Mouse (Mus musculus) heart, postnatal 0 days (tissue): ENCODE data around the gene Col12a1. TPM values are rescaled to one million over a fixed set of nuclear protein-coding genes. Genes with fewer than 3 reads are reported as not detected.

ENCODE experiments used
- ATAC-seq: fragments of 200-750 bp; cut with Nextera tagmentation; 2 replicates; pipeline ENCODE4 v1.8.0; 2017; ENCODE audit warnings: low read depth, moderate number of reproducible peaks, moderate library complexity; ENCODE audit not compliant: insufficient read depth
- DNase-seq: peaks from one replicate; pipeline ENCODE4 v3.0.0-alpha.2; 2016; ENCODE audit warnings: low spot score
- H3K27ac ChIP-seq: fragments of 300-500 bp; sonication (generic); 2 replicates; pipeline ENCODE4 v1.5.1; 2014; ENCODE audit warnings: low read depth, mild to moderate bottlenecking
- H3K27me3 ChIP-seq: fragments of 300-500 bp; sonication (generic); 2 replicates; pipeline ENCODE4 v1.6.1; 2014; ENCODE audit warnings: low read length, mixed read lengths; ENCODE audit not compliant: control insufficient read depth, insufficient read depth
- H3K36me3 ChIP-seq: fragments of 300-500 bp; sonication (generic); replicated peaks from 2 replicates; pipeline ENCODE4 v1.6.1; 2014; ENCODE audit warnings: low read length, mixed read lengths; ENCODE audit not compliant: control insufficient read depth, insufficient read depth
- H3K4me1 ChIP-seq: fragments of 300-500 bp; sonication (generic); 2 replicates; pipeline ENCODE4 v1.6.1; 2014; ENCODE audit warnings: antibody characterized with exemption; ENCODE audit not compliant: control insufficient read depth, insufficient read depth
- H3K4me2 ChIP-seq: fragments of 300-500 bp; sonication (generic); 2 replicates; pipeline ENCODE4 v1.6.1; 2014; ENCODE audit warnings: low read depth, mild to moderate bottlenecking, low read length, moderate library complexity
- H3K4me3 ChIP-seq: fragments of 300-500 bp; sonication (generic); 2 replicates; pipeline ENCODE4 v1.5.1; 2014; ENCODE audit warnings: low read depth, low read length
- H3K9ac ChIP-seq: fragments of 300-500 bp; sonication (generic); replicated peaks from 2 replicates; pipeline ENCODE4 v1.6.1; 2014; ENCODE audit warnings: low read depth, low read length, mixed read lengths
- H3K9me3 ChIP-seq: fragments of 300-500 bp; sonication (generic); replicated peaks from 2 replicates; pipeline ENCODE4 v1.6.1; 2016; ENCODE audit warnings: low read length; ENCODE audit not compliant: control insufficient read depth
- CTCF ChIP-seq: IDR thresholded peaks from 2 replicates; pipeline ENCODE4 v1.5.1; 2016; ENCODE audit warnings: antibody characterized with exemption, control low read depth, low read depth
- EP300 ChIP-seq: IDR thresholded peaks from 2 replicates; pipeline ENCODE4 v1.6.1; 2016; ENCODE audit warnings: antibody characterized with exemption, low read depth
- WGBS: fragments of 180-500 bp; shearing (Covaris S2); extraction: QIAGEN DNeasy Blood & Tissue Kit; methylation state at CpG from one replicate; pipeline ENCODE4 v1.1.7; 2014; 5-methylcytosine and 5-hydroxymethylcytosine counted together
- polyA plus RNA-seq: library from polyadenylated mRNA; unstranded; fragments of >200 nt; fragmentation: Nextera tagmentation; extraction: Ambion mirVana; gene quantifications from 2 replicates; pipeline ENCODE4 v1.2.1, GENCODE M21; 2015
- total RNA-seq: library from RNA; depleted of rRNA; stranded (reverse); fragments of >200 nt; gene quantifications from 2 replicates; pipeline ENCODE4 v1.2.3, GENCODE M21; 2014; ENCODE audit warnings: low replicate concordance

Col12a1 gene
- total and polyA plus RNA-seq, 2 experiments from 2014 or later = 5.5 to 36.7 TPM

DNA sequence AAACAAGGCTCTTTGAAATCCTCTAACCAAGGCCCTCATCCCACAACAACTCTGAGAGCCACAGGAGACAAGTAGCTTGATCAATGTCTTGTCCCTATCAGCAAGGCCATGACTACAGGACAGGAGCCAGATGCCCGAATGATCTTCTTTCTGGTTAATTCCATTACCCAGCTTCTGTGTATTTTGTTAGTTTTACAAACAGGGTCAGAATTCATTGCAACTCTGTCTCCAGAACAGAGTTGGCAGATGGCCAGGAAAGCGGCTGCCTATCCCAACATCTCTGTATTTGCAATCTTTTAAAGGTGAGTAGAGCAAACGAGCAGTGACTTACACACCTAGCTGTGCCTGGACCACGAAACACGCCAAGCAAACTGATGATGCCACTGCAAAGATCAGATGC, 11.7 kb upstream of the Col12a1 start:
- Histone ChIP-seq H3K4me3 (no peak overlapping the region), H3K27ac (no peak overlapping the region), H3K36me3 (no peaks in the 10 kb centered on the region), H3K27me3 (no peaks in the 10 kb centered on the region), H3K9ac (no peak overlapping the region), H3K4me1 (no peaks in the 10 kb centered on the region), H3K9me3 (no peaks in the 10 kb centered on the region), H3K4me2 (no peak overlapping the region)
- DNase-seq (no peak), ATAC-seq (no peak)
- TF ChIP-seq EP300 = no peak
- no peak for TF ChIP-seq CTCF
- 67% methylated on average over 5 of the region's 5 CpGs for WGBS

DNA sequence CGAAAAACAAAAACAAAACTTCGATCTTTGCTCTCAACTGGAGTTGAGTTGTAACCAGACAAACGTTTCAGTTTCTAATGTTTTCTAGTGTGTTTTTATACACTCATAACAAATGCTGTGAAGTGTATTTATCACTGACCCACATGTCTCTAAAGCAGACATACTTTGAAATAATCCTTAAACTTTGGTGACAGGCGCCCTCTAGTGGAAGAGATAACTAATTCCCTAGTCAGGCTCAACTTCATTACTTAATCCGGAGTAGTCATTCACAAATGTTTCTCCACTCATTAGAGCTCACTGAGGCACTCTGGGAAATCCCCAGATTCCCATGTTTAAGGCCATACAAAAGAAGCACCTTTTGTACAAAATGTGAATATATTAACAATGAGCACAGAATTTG, 4.5 kb upstream of the Col12a1 start:
- DNase-seq (peak; percentile 65), ATAC-seq (no peak)
- H3K4me1 ChIP-seq = peaks cover 10% of the 10 kb centered on the region
- H3K9me3 ChIP-seq = no peaks in the 10 kb centered on the region
- 27% methylated on average over 5 of the region's 5 CpGs for WGBS
- H3K27ac ChIP-seq = no peak overlapping the region
- no peak overlapping the region for H3K4me3 ChIP-seq
- peaks cover 11% of the 10 kb centered on the region for H3K27me3 ChIP-seq
- H3K9ac ChIP-seq = no peak overlapping the region
- no peak for TF ChIP-seq EP300
- peak; percentile 74 for TF ChIP-seq CTCF
- H3K4me2 ChIP-seq = no peak overlapping the region
- no peaks in the 10 kb centered on the region for H3K36me3 ChIP-seq

DNA sequence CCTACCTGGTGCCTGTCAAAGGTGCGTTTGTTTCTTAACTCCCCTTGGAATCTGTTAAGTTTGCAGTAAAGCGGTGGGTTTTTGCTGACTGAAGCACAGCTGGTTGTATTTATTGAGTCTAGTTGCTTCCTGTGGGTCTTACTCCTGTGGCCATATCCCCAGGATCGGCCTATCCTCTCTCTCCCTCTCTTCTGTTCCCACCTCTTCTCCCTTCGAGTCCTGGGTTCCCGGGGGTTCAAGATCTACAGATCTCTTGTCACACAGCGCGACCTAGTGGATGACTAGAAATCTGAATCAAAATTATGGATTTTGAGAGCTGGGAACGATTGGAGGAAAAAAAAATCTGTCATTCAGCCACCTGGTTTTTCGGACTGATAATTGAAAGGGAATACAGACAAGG, 2.4 kb upstream of the Col12a1 start:
- WGBS = 19% methylated on average over 9 of the region's 9 CpGs
- DNase-seq (peak; percentile 54), ATAC-seq (no peak)
- peak; percentile 66 for TF ChIP-seq CTCF
- TF ChIP-seq EP300 = no peak
- H3K4me1 ChIP-seq = peaks cover 10% of the 10 kb centered on the region
- no peak overlapping the region for H3K9ac ChIP-seq
- H3K36me3 ChIP-seq = no peaks in the 10 kb centered on the region
- H3K27me3 ChIP-seq = peaks cover 19% of the 10 kb centered on the region
- no peak overlapping the region for H3K4me2 ChIP-seq
- no peak overlapping the region for H3K4me3 ChIP-seq
- no peaks in the 10 kb centered on the region for H3K9me3 ChIP-seq
- no peak overlapping the region for H3K27ac ChIP-seq

DNA sequence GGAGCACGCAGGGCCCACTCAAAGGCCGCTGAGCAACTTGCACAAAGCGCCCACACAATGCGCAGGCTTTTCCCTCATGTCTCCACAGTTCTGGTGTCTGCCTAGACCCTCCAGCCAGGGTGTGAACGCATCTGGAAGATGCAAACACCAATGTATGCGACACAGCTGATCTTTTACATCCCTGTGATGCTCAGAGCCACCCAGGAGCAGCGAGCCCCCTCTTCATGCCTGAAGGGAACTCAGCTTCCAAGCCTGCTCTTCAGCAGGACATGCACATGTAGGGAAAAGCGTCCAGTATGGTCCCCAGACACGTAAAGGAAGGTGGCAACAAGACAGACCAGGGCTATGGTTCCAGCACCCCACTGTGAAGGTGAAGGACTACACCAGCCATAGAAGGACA, 1.5 kb upstream of the Col12a1 start:
- H3K9ac ChIP-seq = no peak overlapping the region
- 65% methylated on average over 9 of the region's 9 CpGs for whole genome bisulfite sequencing
- TF ChIP-seq EP300 = no peak

DNA sequence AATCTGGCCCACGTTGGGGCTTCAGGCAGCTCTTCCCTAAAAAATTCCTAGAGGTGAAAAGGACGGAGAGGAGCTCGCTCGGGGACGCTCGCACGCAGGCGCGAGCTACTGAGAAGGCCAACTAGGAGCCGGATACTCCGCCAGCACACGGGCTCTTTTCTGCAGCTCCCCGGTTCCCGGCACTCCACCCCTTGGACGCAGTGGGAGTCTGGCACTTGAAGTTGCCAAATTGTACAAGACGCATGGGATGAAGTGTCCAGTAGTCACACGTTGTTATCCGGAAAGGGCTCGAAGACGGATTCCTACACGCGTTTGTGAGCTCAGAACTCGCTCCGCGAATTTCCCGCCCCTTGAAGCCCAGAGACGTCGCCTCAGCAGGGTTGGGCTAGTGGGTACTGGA, 820 bp upstream of the Col12a1 start:
- H3K9ac ChIP-seq = 0 out of 2 replicates have a peak overlapping the region, but pooled peaks have one; percentile 24
- peak; percentile 38 for DNase-seq
- H3K4me1 ChIP-seq = peaks cover 10% of the 10 kb centered on the region
- no peaks in the 10 kb centered on the region for H3K36me3 ChIP-seq
- H3K27ac ChIP-seq = no peak overlapping the region
- peak overlapping the region; percentile 58 for H3K4me3 ChIP-seq
- WGBS = 3% methylated on average over 28 of the region's 28 CpGs
- ATAC-seq = no peak
- H3K4me2 ChIP-seq = peak overlapping the region; percentile 86
- no peaks in the 10 kb centered on the region for H3K9me3 ChIP-seq
- H3K27me3 ChIP-seq = peaks cover 19% of the 10 kb centered on the region
- TF ChIP-seq CTCF (no peak), EP300 (no peak)

More for the DNA sequence above, 1.5 kb upstream of the Col12a1 start:
- DNase-seq = no peak
- H3K36me3 ChIP-seq = no peaks in the 10 kb centered on the region
- H3K4me2 ChIP-seq = no peak overlapping the region
- ATAC-seq = no peak
- H3K9me3 ChIP-seq = no peaks in the 10 kb centered on the region
- peaks cover 19% of the 10 kb centered on the region for H3K27me3 ChIP-seq
- H3K4me3 ChIP-seq = no peak overlapping the region
- H3K27ac ChIP-seq = no peak overlapping the region
- peaks cover 10% of the 10 kb centered on the region for H3K4me1 ChIP-seq

DNA sequence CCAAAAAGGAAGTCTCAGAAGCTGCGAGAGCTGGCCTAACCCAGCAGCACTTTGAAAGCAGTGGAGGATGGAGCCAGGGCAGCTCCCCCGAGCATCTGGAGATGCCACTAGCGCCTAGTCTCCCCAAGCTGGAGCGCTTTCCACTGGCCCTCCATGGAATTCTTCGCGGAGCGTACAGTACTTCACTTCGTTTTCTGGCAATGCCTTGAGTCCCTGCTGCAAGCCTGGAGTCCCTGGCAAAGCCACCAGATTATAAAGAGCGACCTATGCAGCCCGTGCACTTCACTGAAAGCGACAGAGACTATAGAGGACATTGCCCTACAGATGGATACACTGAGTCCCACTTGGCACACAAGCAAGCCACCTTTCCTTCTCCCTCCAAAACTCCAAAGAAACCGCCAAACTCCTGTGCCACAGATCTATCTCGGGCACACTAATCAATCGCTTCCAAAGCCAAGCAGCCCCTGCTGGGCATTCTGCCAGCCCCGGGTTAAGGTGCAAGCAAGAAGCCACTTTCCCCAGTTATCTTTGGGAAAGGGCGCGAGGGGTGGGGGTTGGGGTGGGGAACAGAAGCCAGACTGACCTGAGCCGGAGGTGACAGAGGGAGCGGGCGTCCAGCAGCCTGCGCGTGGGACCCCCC, 675 bp downstream of the Col12a1 start:
- ATAC-seq (no peak), DNase-seq (no peak)
- Histone ChIP-seq H3K36me3 (no peaks in the 10 kb centered on the region), H3K4me3 (peak overlapping the region; percentile 58), H3K9ac (peak overlapping the region; percentile 51), H3K9me3 (no peaks in the 10 kb centered on the region), H3K27ac (peak overlapping the region; percentile 40; the same call in 1 of the 2 replicates), H3K27me3 (peaks cover 19% of the 10 kb centered on the region), H3K4me1 (peaks cover 10% of the 10 kb centered on the region), H3K4me2 (peak overlapping the region; percentile 86)
- TF ChIP-seq EP300 (no peak), CTCF (no peak)
- 1% methylated on average over 22 of the region's 22 CpGs for WGBS
